Mouse (Mus musculus): ENCODE results near the gene Grm8. TPM values are rescaled to one million over a fixed set of nuclear protein-coding genes. Genes with fewer than 3 reads are reported as not detected.

Grm8 gene
- polyA plus RNA-seq, 1 experiment from 2014 or later: 12.1 TPM

- WGBS: 72% methylated on average over 6 of the region's 6 CpGs
- Histone ChIP-seq H3K9me3 (ENCODE audit: control insufficient read depth, low read length) (no peaks in the 10 kb centered on the region), H3K4me1 (ENCODE audit: control insufficient read depth, insufficient read depth, low read length) (no peaks in the 10 kb centered on the region), H3K4me2 (ENCODE audit: low read length) (no peak overlapping the region), H3K27ac (replicated peaks; ENCODE audit: low read depth, low read length) (no peak overlapping the region), H3K4me3 (replicated peaks; ENCODE audit: low read depth, low read length) (no peak overlapping the region), H3K36me3 (ENCODE audit: control insufficient read depth, insufficient read depth, low read length) (no peaks in the 10 kb centered on the region), H3K9ac (replicated peaks; ENCODE audit: low read length) (no peak overlapping the region), H3K27me3 (ENCODE audit: control insufficient read depth, insufficient read depth, low read length) (no peaks in the 10 kb centered on the region)
- no peak for ATAC-seq (ENCODE audit: low FRiP score, low TSS enrichment)
- no peak for DNase-seq
Measured at GRCm38 (mm10) chr6:27800881-27801572, 334.0 kb downstream of the Grm8 start.

- Histone ChIP-seq H3K9ac (replicated peaks; ENCODE audit: low read length) (no peak overlapping the region), H3K27me3 (ENCODE audit: control insufficient read depth, insufficient read depth, low read length) (no peaks in the 10 kb centered on the region), H3K4me3 (replicated peaks; ENCODE audit: low read depth, low read length) (no peak overlapping the region), H3K4me2 (ENCODE audit: low read length) (no peak overlapping the region), H3K36me3 (ENCODE audit: control insufficient read depth, insufficient read depth, low read length) (no peaks in the 10 kb centered on the region), H3K4me1 (ENCODE audit: control insufficient read depth, insufficient read depth, low read length) (no peaks in the 10 kb centered on the region), H3K27ac (replicated peaks; ENCODE audit: low read depth, low read length) (no peak overlapping the region), H3K9me3 (ENCODE audit: control insufficient read depth, low read length) (no peaks in the 10 kb centered on the region)
- DNase-seq (no peak), ATAC-seq (ENCODE audit: low FRiP score, low TSS enrichment) (no peak)
- 95% methylated on average over 3 of the region's 3 CpGs for WGBS
Measured at GRCm38 (mm10) chr6:27798735-27799134, 336.2 kb downstream of the Grm8 start.

- Histone ChIP-seq H3K4me2 (ENCODE audit: low read length) (no peak overlapping the region), H3K4me1 (ENCODE audit: control insufficient read depth, insufficient read depth, low read length) (no peaks in the 10 kb centered on the region), H3K36me3 (ENCODE audit: control insufficient read depth, insufficient read depth, low read length) (no peaks in the 10 kb centered on the region), H3K27me3 (ENCODE audit: control insufficient read depth, insufficient read depth, low read length) (no peaks in the 10 kb centered on the region), H3K9ac (replicated peaks; ENCODE audit: low read length) (no peak overlapping the region), H3K9me3 (ENCODE audit: control insufficient read depth, low read length) (no peaks in the 10 kb centered on the region), H3K4me3 (replicated peaks; ENCODE audit: low read depth, low read length) (no peak overlapping the region), H3K27ac (replicated peaks; ENCODE audit: low read depth, low read length) (no peak overlapping the region)
- ATAC-seq (ENCODE audit: low FRiP score, low TSS enrichment): no peak
- WGBS: 81% methylated on average over 3 of the region's 3 CpGs
- DNase-seq: no peak
Measured at GRCm38 (mm10) chr6:27789566-27789965, 345.4 kb downstream of the Grm8 start.

GRCm38 (mm10) chr6:27789151-27789550 is 345.8 kb downstream of the Grm8 start:
- H3K36me3 ChIP-seq (ENCODE audit: control insufficient read depth, insufficient read depth, low read length): no peaks in the 10 kb centered on the region
- no peak overlapping the region for H3K4me3 ChIP-seq (replicated peaks; ENCODE audit: low read depth, low read length)
- no peak for ATAC-seq (ENCODE audit: low FRiP score, low TSS enrichment)
- no peaks in the 10 kb centered on the region for H3K27me3 ChIP-seq (ENCODE audit: control insufficient read depth, insufficient read depth, low read length)
- no peak for DNase-seq
- no peaks in the 10 kb centered on the region for H3K9me3 ChIP-seq (ENCODE audit: control insufficient read depth, low read length)
- 75% methylated on average over 4 of the region's 4 CpGs for WGBS
- H3K4me2 ChIP-seq (ENCODE audit: low read length): no peak overlapping the region
- no peaks in the 10 kb centered on the region for H3K4me1 ChIP-seq (ENCODE audit: control insufficient read depth, insufficient read depth, low read length)
- H3K27ac ChIP-seq (replicated peaks; ENCODE audit: low read depth, low read length): no peak overlapping the region
- no peak overlapping the region for H3K9ac ChIP-seq (replicated peaks; ENCODE audit: low read length)

GRCm38 (mm10) chr6:27782251-27782650 is 352.7 kb downstream of the Grm8 start:
- Histone ChIP-seq H3K27ac (replicated peaks; ENCODE audit: low read depth, low read length) (no peak overlapping the region), H3K9ac (replicated peaks; ENCODE audit: low read length) (no peak overlapping the region), H3K4me3 (replicated peaks; ENCODE audit: low read depth, low read length) (no peak overlapping the region), H3K9me3 (ENCODE audit: control insufficient read depth, low read length) (no peaks in the 10 kb centered on the region), H3K36me3 (ENCODE audit: control insufficient read depth, insufficient read depth, low read length) (no peaks in the 10 kb centered on the region), H3K4me1 (ENCODE audit: control insufficient read depth, insufficient read depth, low read length) (no peaks in the 10 kb centered on the region), H3K27me3 (ENCODE audit: control insufficient read depth, insufficient read depth, low read length) (no peaks in the 10 kb centered on the region), H3K4me2 (ENCODE audit: low read length) (no peak overlapping the region)
- no peak for ATAC-seq (ENCODE audit: low FRiP score, low TSS enrichment)
- no peak for DNase-seq
- whole genome bisulfite sequencing: 77% methylated on average over 1 of the region's 1 CpGs

- Histone ChIP-seq H3K27me3 (ENCODE audit: control insufficient read depth, insufficient read depth, low read length) (no peaks in the 10 kb centered on the region), H3K36me3 (ENCODE audit: control insufficient read depth, insufficient read depth, low read length) (no peaks in the 10 kb centered on the region), H3K4me2 (ENCODE audit: low read length) (no peak overlapping the region), H3K4me3 (replicated peaks; ENCODE audit: low read depth, low read length) (no peak overlapping the region), H3K9ac (replicated peaks; ENCODE audit: low read length) (no peak overlapping the region), H3K4me1 (ENCODE audit: control insufficient read depth, insufficient read depth, low read length) (no peaks in the 10 kb centered on the region), H3K27ac (replicated peaks; ENCODE audit: low read depth, low read length) (no peak overlapping the region), H3K9me3 (ENCODE audit: control insufficient read depth, low read length) (no peaks in the 10 kb centered on the region)
- ATAC-seq (ENCODE audit: low FRiP score, low TSS enrichment) (no peak), DNase-seq (no peak)
- WGBS: 79% methylated on average over 3 of the region's 3 CpGs
Measured at GRCm38 (mm10) chr6:27781371-27781770, 353.6 kb downstream of the Grm8 start.

- Histone ChIP-seq H3K27ac (replicated peaks; ENCODE audit: low read depth, low read length) (no peak overlapping the region), H3K4me2 (ENCODE audit: low read length) (no peak overlapping the region), H3K4me3 (replicated peaks; ENCODE audit: low read depth, low read length) (no peak overlapping the region), H3K36me3 (ENCODE audit: control insufficient read depth, insufficient read depth, low read length) (no peaks in the 10 kb centered on the region), H3K9ac (replicated peaks; ENCODE audit: low read length) (no peak overlapping the region), H3K4me1 (ENCODE audit: control insufficient read depth, insufficient read depth, low read length) (no peaks in the 10 kb centered on the region), H3K9me3 (ENCODE audit: control insufficient read depth, low read length) (no peaks in the 10 kb centered on the region), H3K27me3 (ENCODE audit: control insufficient read depth, insufficient read depth, low read length) (no peaks in the 10 kb centered on the region)
- 92% methylated on average over 4 of the region's 4 CpGs for WGBS
- no peak for DNase-seq
- no peak for ATAC-seq (ENCODE audit: low FRiP score, low TSS enrichment)
Measured at GRCm38 (mm10) chr6:27775646-27776271, 359.2 kb downstream of the Grm8 start.

GRCm38 (mm10) chr6:27762061-27762460 is 372.9 kb downstream of the Grm8 start:
- H3K27me3 ChIP-seq (ENCODE audit: control insufficient read depth, insufficient read depth, low read length): no peaks in the 10 kb centered on the region
- no peaks in the 10 kb centered on the region for H3K4me1 ChIP-seq (ENCODE audit: control insufficient read depth, insufficient read depth, low read length)
- no peak overlapping the region for H3K27ac ChIP-seq (replicated peaks; ENCODE audit: low read depth, low read length)
- ATAC-seq (ENCODE audit: low FRiP score, low TSS enrichment) (no peak), DNase-seq (no peak)
- WGBS: 95% methylated on average over 6 of the region's 6 CpGs
- H3K36me3 ChIP-seq (ENCODE audit: control insufficient read depth, insufficient read depth, low read length): no peaks in the 10 kb centered on the region
- no peaks in the 10 kb centered on the region for H3K9me3 ChIP-seq (ENCODE audit: control insufficient read depth, low read length)
- no peak overlapping the region for H3K4me2 ChIP-seq (ENCODE audit: low read length)
- no peak overlapping the region for H3K4me3 ChIP-seq (replicated peaks; ENCODE audit: low read depth, low read length)
- no peak overlapping the region for H3K9ac ChIP-seq (replicated peaks; ENCODE audit: low read length)

GRCm38 (mm10) chr6:27753290-27753829 is 381.6 kb downstream of the Grm8 start:
- H3K9me3 ChIP-seq (ENCODE audit: control insufficient read depth, low read length): no peaks in the 10 kb centered on the region
- ATAC-seq (ENCODE audit: low FRiP score, low TSS enrichment): no peak
- H3K4me1 ChIP-seq (ENCODE audit: control insufficient read depth, insufficient read depth, low read length): peaks cover 5% of the 10 kb centered on the region; the same call in 1 of the 2 replicates
- DNase-seq: no peak
- no peaks in the 10 kb centered on the region for H3K27me3 ChIP-seq (ENCODE audit: control insufficient read depth, insufficient read depth, low read length)
- H3K9ac ChIP-seq (replicated peaks; ENCODE audit: low read length): no peak overlapping the region
- no peak overlapping the region for H3K27ac ChIP-seq (replicated peaks; ENCODE audit: low read depth, low read length)
- 97% methylated on average over 2 of the region's 2 CpGs for WGBS
- H3K4me3 ChIP-seq (replicated peaks; ENCODE audit: low read depth, low read length): no peak overlapping the region
- H3K4me2 ChIP-seq (ENCODE audit: low read length): no peak overlapping the region
- no peaks in the 10 kb centered on the region for H3K36me3 ChIP-seq (ENCODE audit: control insufficient read depth, insufficient read depth, low read length)
